Mouse (Mus musculus) megakaryocyte, embryonic 14.5 days (primary cell): ENCODE data around the gene Hip1r.

Experiments used
- FLI1 ChIP-seq: IDR thresholded peaks from 2 replicates; pipeline ENCODE4 v1.6.1; 2012; ENCODE audit warnings: low read length, inconsistent platforms, mixed read lengths
- GATA1 ChIP-seq: IDR thresholded peaks from 3 replicates; pipeline ENCODE4 v1.6.1; 2012; ENCODE audit warnings: mixed read lengths, low read length, inconsistent platforms, borderline replicate concordance

- TF ChIP-seq GATA1: no peak
- TF ChIP-seq FLI1: no peak
Measured at GRCm38 (mm10) chr5:123933957-123934591, 39.4 kb upstream of the Hip1r start.
